Mouse (Mus musculus) cortical plate, adult 2 months (tissue): ENCODE data around the gene Ly75.

Source experiments
- CTCF ChIP-seq: fragments of 200-500 bp; IDR thresholded peaks from 2 replicates; pipeline ENCODE4 v1.5.1; 2011; ENCODE audit warnings: mild to moderate bottlenecking, control low read depth, low read length; ENCODE audit not compliant: insufficient read depth; ENCODE audit errors: extremely low read depth
- POLR2A ChIP-seq: fragments of 200-500 bp; IDR thresholded peaks from 2 replicates; pipeline ENCODE4 v1.6.1; 2011; ENCODE audit warnings: mild to moderate bottlenecking, low read length, control low read depth; ENCODE audit not compliant: insufficient read depth; ENCODE audit errors: extremely low read depth

- no peak for TF ChIP-seq CTCF
- no peak for TF ChIP-seq POLR2A
Observed at GRCm38 (mm10) chr2:60430315-60431021, 47.4 kb upstream of the Ly75 start.
